Mouse (Mus musculus): ENCODE results near the gene Heg1. TPM values are rescaled to one million over a fixed set of nuclear protein-coding genes. Genes with fewer than 3 reads are reported as not detected.

Gene Heg1
- total RNA-seq, 2 experiments from 2014 or later = 24.9 to 34.2 TPM

DNA sequence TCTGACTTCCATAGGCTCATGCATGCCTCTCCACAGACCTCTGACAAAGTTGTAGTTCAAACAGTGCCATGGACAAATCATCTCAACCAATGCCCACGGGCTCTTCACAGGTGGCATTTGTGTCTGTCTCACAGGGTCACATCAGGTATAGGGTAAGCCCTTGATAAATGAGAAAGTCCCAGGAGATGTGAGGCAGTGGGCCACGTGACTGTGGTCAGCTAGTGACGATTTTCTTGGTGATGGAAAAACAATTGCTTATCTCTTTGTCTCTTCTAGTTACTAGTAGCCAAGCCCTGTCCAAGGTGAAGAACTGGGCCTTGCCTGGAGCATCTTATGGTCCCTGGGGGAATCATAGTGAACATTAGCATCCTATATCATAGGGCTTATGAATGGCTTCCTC is 112.6 kb downstream of the Heg1 start:
- no peak for ATAC-seq (replicated peaks; ENCODE audit: poor library complexity, severe bottlenecking)

DNA sequence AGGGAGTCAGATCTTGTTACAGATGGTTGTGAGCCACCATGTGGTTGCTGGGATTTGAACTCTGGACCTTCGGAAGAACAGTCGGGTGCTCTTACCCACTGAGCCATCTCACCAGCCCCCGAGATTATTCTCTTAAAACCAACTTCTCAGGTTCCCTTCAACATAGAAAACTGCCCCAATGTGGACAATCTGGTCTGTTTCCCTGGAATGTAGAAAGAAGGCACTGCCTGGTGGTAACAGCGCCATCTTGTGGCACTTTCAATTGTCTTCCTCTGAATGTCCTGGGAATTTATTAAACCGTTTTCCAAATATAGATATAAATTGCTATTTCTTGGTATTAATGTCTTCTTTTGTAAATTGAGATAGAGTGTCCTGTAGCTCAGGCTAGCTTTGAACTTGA is 113.7 kb downstream of the Heg1 start:
- ATAC-seq (replicated peaks; ENCODE audit: poor library complexity, severe bottlenecking) = 0 out of 2 replicates have a peak, but pooled peaks have one; percentile 35

DNA sequence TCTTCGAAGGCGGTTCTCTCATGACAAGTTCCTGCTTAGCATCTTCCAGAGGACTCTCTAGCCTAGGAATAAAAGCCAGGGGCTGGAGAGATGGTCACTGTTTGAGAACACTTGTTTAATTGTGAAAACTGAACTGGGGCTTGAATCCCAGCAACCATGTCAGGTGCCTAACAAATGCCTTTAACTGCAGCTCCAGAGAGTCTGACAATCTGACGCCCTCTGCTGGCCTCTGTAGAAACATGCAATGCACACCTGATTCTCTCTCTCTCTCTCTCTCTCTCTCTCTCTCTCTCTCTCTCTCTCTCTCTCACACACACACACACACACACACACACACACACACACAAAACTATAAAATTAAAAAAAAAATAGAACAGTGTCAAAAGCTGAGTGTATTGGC is 125.8 kb downstream of the Heg1 start:
- 0 out of 2 replicates have a peak, but pooled peaks have one; percentile 33 for ATAC-seq (replicated peaks; ENCODE audit: poor library complexity, severe bottlenecking)

DNA sequence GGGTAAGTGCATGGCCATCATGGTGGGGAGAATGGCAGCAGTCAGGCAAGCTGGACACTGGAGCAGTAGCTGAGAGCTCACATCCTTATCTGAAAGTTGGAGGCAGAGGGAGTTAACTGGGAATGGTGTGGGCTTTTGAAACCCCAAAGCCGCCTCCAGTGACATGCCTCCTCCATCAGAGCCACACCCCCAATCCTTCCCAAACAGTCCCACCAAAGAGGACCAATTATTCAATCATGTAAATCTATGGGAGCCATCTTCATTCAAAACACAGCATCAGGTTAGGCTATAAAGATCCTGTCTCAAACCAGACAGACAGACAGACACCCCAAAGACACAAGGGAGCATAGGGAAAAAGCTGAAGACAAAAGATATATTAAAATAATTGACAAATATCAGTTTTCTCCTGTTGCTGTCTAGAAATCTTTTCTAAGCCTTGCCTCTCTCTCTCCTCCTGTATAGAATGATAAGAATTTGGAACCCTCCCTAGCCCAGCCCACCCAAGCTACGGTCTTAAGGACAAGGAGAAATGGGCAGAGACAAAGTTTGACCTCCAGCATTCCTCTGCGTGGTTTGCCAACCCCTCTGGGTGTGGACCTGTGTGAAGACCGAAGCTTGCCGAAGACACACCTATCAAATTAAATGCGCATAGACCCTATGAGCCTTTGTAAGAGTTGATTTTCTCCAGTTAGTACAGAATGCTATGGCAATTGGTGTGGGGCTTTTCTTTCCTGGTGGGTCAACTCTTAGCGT is 134.4 kb downstream of the Heg1 start:
- ATAC-seq (replicated peaks; ENCODE audit: poor library complexity, severe bottlenecking) = no peak

DNA sequence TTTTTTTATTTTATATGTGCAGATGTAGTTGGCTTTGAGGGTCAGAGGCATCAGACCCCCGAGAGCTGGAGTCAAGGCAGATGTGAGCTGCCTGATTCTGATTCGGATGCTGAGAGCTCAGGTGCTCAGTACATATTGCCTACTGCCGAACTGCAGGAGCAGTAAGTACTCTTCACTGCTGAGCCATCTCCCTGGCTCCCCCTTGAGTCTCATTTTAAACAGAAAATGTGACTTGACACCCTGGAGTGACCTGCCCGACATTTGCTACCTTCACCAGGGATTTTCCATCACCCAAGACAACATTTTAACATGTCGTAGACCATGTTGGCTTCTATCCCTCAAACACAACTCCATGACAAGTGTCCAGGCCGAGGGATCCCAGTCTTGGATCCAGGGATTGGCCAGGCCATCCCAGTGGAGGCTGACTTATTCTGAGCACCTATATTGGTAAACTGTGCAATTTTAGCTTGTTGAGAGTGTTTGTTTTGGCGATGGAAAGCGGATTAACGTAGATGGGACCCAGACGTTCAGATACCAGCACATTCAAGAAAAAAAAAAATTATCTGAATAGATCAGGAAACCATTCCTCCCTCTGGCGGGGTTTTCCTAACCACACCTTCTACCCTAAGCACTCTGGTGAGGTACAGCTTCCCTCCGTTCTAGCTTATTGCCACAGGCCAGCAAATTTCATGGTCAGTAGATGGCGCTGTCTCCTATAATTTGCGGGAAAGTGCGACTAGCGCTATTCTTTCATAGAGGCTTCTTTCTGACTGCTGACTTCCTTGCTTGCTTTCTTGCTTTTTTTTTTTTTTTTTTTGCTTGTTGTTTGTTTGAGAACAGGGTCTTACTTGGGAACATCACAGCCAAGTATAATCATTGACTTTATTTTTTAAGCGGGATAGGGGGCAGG is 136.4 kb downstream of the Heg1 start:
- ATAC-seq (replicated peaks; ENCODE audit: poor library complexity, severe bottlenecking) = peak; percentile 89

Other genes with a start within 250 kb of the Heg1 start
- not detected in 2 replicates for gene Slc12a8, start 167.0 kb upstream of the Heg1 start, total RNA-seq (2014; fragmentation: Nextera tagmentation)
- gene Slc12a8, start 167.0 kb upstream of the Heg1 start, total RNA-seq (2017) = not detected in 2 replicates
- gene Muc13, start 109.7 kb downstream of the Heg1 start, total RNA-seq (2014; fragmentation: Nextera tagmentation) = 41.1 and 69.5 TPM in 2 replicates
- 53.2 and 60.5 TPM in 2 replicates for gene Muc13, start 109.7 kb downstream of the Heg1 start, total RNA-seq (2017)
- 8.1 and 19.6 TPM in 2 replicates for gene Itgb5, start 145.3 kb downstream of the Heg1 start, total RNA-seq (2014; fragmentation: Nextera tagmentation)
- gene Itgb5, start 145.3 kb downstream of the Heg1 start, total RNA-seq (2017) = 9.2 and 13.4 TPM in 2 replicates